Mouse (Mus musculus) inflammation-experienced regulatory T-cells, adult 6 months (primary cell): ENCODE data around the gene Cecr2. TPM values are rescaled to one million over a fixed set of nuclear protein-coding genes. Genes with fewer than 3 reads are reported as not detected.
"Not testable (repeated sequence)": the region's sequence is repeated elsewhere in the genome, so short reads cannot be mapped to it uniquely, and the experiment has no call there.

ENCODE experiments used
- ATAC-seq: one replicate; pipeline ENCODE4 v1.8.0; 2017
- polyA plus RNA-seq, 3 experiments: library from polyadenylated mRNA; unstranded; fragments of 100-300 nt; shearing (Covaris generic); gene quantifications; one replicate each; pipeline ENCODE4 v1.2.1; 2017

Gene Cecr2
- polyA plus RNA-seq, 3 experiments from 2014 or later = 0.25 to 0.46 (median 0.35) TPM

- no peak for ATAC-seq
Measured at GRCm38 (mm10) chr6:120773763-120774162, 107.6 kb downstream of the Cecr2 start.

GRCm38 (mm10) chr6:120776286-120776685 lies 110.1 kb downstream of the Cecr2 start:
- no peak for ATAC-seq

GRCm38 (mm10) chr6:120777533-120777932 lies 111.4 kb downstream of the Cecr2 start:
- no peak for ATAC-seq

- ATAC-seq = no peak
Measured at GRCm38 (mm10) chr6:120778226-120778625, 112.1 kb downstream of the Cecr2 start.

- no peak for ATAC-seq
Measured at GRCm38 (mm10) chr6:120782948-120783347, 116.8 kb downstream of the Cecr2 start.

- no peak for ATAC-seq
Measured at GRCm38 (mm10) chr6:120784351-120784750, 118.2 kb downstream of the Cecr2 start.

- no peak for ATAC-seq
Measured at GRCm38 (mm10) chr6:120788068-120788607, 122.0 kb downstream of the Cecr2 start.

GRCm38 (mm10) chr6:120788904-120789303 lies 122.7 kb downstream of the Cecr2 start:
- ATAC-seq = peak; percentile 63

- no peak for ATAC-seq
Measured at GRCm38 (mm10) chr6:120790153-120790552, 124.0 kb downstream of the Cecr2 start.

- no peak for ATAC-seq
Measured at GRCm38 (mm10) chr6:120790717-120791116, 124.5 kb downstream of the Cecr2 start.

- no peak for ATAC-seq
Measured at GRCm38 (mm10) chr6:120792947-120793346, 126.8 kb downstream of the Cecr2 start.

GRCm38 (mm10) chr6:120795422-120796086 lies 129.4 kb downstream of the Cecr2 start:
- no peak for ATAC-seq

- no peak for ATAC-seq
Measured at GRCm38 (mm10) chr6:120796111-120796510, 129.9 kb downstream of the Cecr2 start.

- ATAC-seq = no peak
Measured at GRCm38 (mm10) chr6:120798019-120798418, 131.8 kb downstream of the Cecr2 start.

- ATAC-seq = no peak
Measured at GRCm38 (mm10) chr6:120798905-120799304, 132.7 kb downstream of the Cecr2 start.

- ATAC-seq = no peak
Measured at GRCm38 (mm10) chr6:120799581-120800041, 133.4 kb downstream of the Cecr2 start.

GRCm38 (mm10) chr6:120806999-120807737 lies 141.0 kb downstream of the Cecr2 start:
- no peak for ATAC-seq

GRCm38 (mm10) chr6:120807738-120808081 lies 141.5 kb downstream of the Cecr2 start:
- no peak for ATAC-seq

GRCm38 (mm10) chr6:120811999-120812398 lies 145.8 kb downstream of the Cecr2 start:
- ATAC-seq = not testable (repeated sequence)

- ATAC-seq = no peak
Measured at GRCm38 (mm10) chr6:120819294-120819693, 153.1 kb downstream of the Cecr2 start.

- no peak for ATAC-seq
Measured at GRCm38 (mm10) chr6:120820144-120820543, 154.0 kb downstream of the Cecr2 start.
